Mouse (Mus musculus) thymus, adult 2 months (tissue): ENCODE measurements around the gene Tnxb. TPM values are rescaled to one million over a fixed set of nuclear protein-coding genes. Genes with fewer than 3 reads are reported as not detected.

ENCODE experiments used
- DNase-seq: peaks from one replicate; pipeline ENCODE4 v3.0.0; 2021
- H3K27ac ChIP-seq: fragments of 200-500 bp; 2 replicates; pipeline ENCODE4 v1.5.1; 2012; ENCODE audit warnings: low read length, control low read depth; ENCODE audit not compliant: control insufficient read depth, insufficient read depth
- H3K27me3 ChIP-seq: fragments of 200-500 bp; 2 replicates; pipeline ENCODE4 v1.6.1; 2012; ENCODE audit warnings: mild to moderate bottlenecking, low read length, moderate library complexity, mixed read lengths; ENCODE audit not compliant: control insufficient read depth, insufficient read depth
- H3K36me3 ChIP-seq: fragments of 200-500 bp; 2 replicates; pipeline ENCODE4 v1.6.1; 2012; ENCODE audit warnings: mild to moderate bottlenecking, low read length, moderate library complexity; ENCODE audit not compliant: control insufficient read depth, insufficient read depth
- H3K4me1 ChIP-seq: fragments of 200-500 bp; replicated peaks from 2 replicates; pipeline ENCODE4 v1.6.1; 2012; ENCODE audit warnings: low read length; ENCODE audit not compliant: control insufficient read depth, insufficient read depth
- H3K4me3 ChIP-seq: fragments of 200-500 bp; 2 replicates; pipeline ENCODE4 v1.5.1; 2012; ENCODE audit warnings: mild to moderate bottlenecking, low read length, control low read depth, moderate library complexity; ENCODE audit not compliant: control insufficient read depth, insufficient read depth
- CTCF ChIP-seq: fragments of 200-500 bp; IDR thresholded peaks from 2 replicates; pipeline ENCODE4 v1.5.1; 2012; ENCODE audit warnings: mild to moderate bottlenecking, control low read depth, low read length, moderate library complexity, borderline replicate concordance; ENCODE audit not compliant: control insufficient read depth, poor library complexity, insufficient read depth; ENCODE audit errors: extremely low read depth
- POLR2A ChIP-seq: fragments of 200-500 bp; IDR thresholded peaks from 2 replicates; pipeline ENCODE4 v1.6.1; 2012; ENCODE audit warnings: mild to moderate bottlenecking, low read length, control low read depth, moderate library complexity; ENCODE audit not compliant: control insufficient read depth, poor library complexity, insufficient read depth; ENCODE audit errors: extremely low read depth
- WGBS: fragments of 180-500 bp; shearing (Covaris S2); methylation state at CpG from one replicate; pipeline ENCODE4 v1.1.7; 2018; 5-methylcytosine and 5-hydroxymethylcytosine counted together
- polyA plus RNA-seq: library from polyadenylated mRNA; depleted of rRNA; stranded (reverse); fragments of >200 nt; gene quantifications from 2 replicates; pipeline ENCODE4 v1.2.3, GENCODE M21; 2012

Tnxb gene
- polyA plus RNA-seq, 1 experiment: 5.7 TPM

- Histone ChIP-seq H3K27me3 (peaks cover 4% of the 10 kb centered on the region; the same call in 1 of the 2 replicates), H3K36me3 (no peaks in the 10 kb centered on the region), H3K4me1 (no peaks in the 10 kb centered on the region), H3K27ac (no peak overlapping the region), H3K4me3 (no peak overlapping the region)
- 86% methylated on average over 3 of the region's 3 CpGs for WGBS
- TF ChIP-seq CTCF: no peak
- no peak for TF ChIP-seq POLR2A
- DNase-seq: no peak
Measured at GRCm38 (mm10) chr17:34658591-34658990, 11.7 kb upstream of the Tnxb start.

- TF ChIP-seq CTCF: no peak
- TF ChIP-seq POLR2A: no peak
- 45% methylated on average over 12 of the region's 12 CpGs for WGBS
- H3K27ac ChIP-seq: no peak overlapping the region
- no peak for DNase-seq
- H3K4me1 ChIP-seq: no peaks in the 10 kb centered on the region
- H3K4me3 ChIP-seq: no peak overlapping the region
- no peaks in the 10 kb centered on the region for H3K36me3 ChIP-seq
- peaks cover 4% of the 10 kb centered on the region; the same call in 1 of the 2 replicates for H3K27me3 ChIP-seq
Measured at GRCm38 (mm10) chr17:34659181-34659896, 11.0 kb upstream of the Tnxb start.

GRCm38 (mm10) chr17:34659897-34660214, 10.5 kb upstream of the Tnxb start:
- WGBS: 63% methylated on average over 3 of the region's 3 CpGs
- no peak for DNase-seq
- Histone ChIP-seq H3K27ac (no peak overlapping the region), H3K4me1 (no peaks in the 10 kb centered on the region), H3K4me3 (no peak overlapping the region), H3K27me3 (peaks cover 4% of the 10 kb centered on the region; the same call in 1 of the 2 replicates), H3K36me3 (no peaks in the 10 kb centered on the region)
- TF ChIP-seq POLR2A: no peak
- no peak for TF ChIP-seq CTCF

GRCm38 (mm10) chr17:34660259-34660820, 10.0 kb upstream of the Tnxb start:
- Histone ChIP-seq H3K27me3 (peaks cover 4% of the 10 kb centered on the region; the same call in 1 of the 2 replicates), H3K4me1 (no peaks in the 10 kb centered on the region), H3K36me3 (no peaks in the 10 kb centered on the region), H3K27ac (no peak overlapping the region), H3K4me3 (no peak overlapping the region)
- 37% methylated on average over 11 of the region's 11 CpGs for WGBS
- TF ChIP-seq CTCF (no peak), POLR2A (no peak)
- DNase-seq: no peak

GRCm38 (mm10) chr17:34661121-34661591, 9.2 kb upstream of the Tnxb start:
- Histone ChIP-seq H3K36me3 (no peaks in the 10 kb centered on the region), H3K4me3 (no peak overlapping the region), H3K4me1 (no peaks in the 10 kb centered on the region), H3K27ac (no peak overlapping the region), H3K27me3 (peaks cover 4% of the 10 kb centered on the region; the same call in 1 of the 2 replicates)
- WGBS: 11% methylated on average over 19 of the region's 19 CpGs
- DNase-seq: no peak
- TF ChIP-seq POLR2A: no peak
- TF ChIP-seq CTCF: no peak

GRCm38 (mm10) chr17:34662468-34662867, 7.9 kb upstream of the Tnxb start:
- 84% methylated on average over 1 of the region's 1 CpGs for WGBS
- no peak for TF ChIP-seq POLR2A
- TF ChIP-seq CTCF: no peak
- Histone ChIP-seq H3K36me3 (no peaks in the 10 kb centered on the region), H3K4me3 (no peak overlapping the region), H3K4me1 (no peaks in the 10 kb centered on the region), H3K27me3 (peaks cover 4% of the 10 kb centered on the region; the same call in 1 of the 2 replicates), H3K27ac (no peak overlapping the region)
- DNase-seq: no peak

GRCm38 (mm10) chr17:34662978-34663377, 7.4 kb upstream of the Tnxb start:
- Histone ChIP-seq H3K36me3 (no peaks in the 10 kb centered on the region), H3K4me3 (no peak overlapping the region), H3K27me3 (peaks cover 4% of the 10 kb centered on the region; the same call in 1 of the 2 replicates), H3K4me1 (no peaks in the 10 kb centered on the region), H3K27ac (no peak overlapping the region)
- WGBS: 87% methylated on average over 8 of the region's 8 CpGs
- DNase-seq: no peak
- no peak for TF ChIP-seq CTCF
- TF ChIP-seq POLR2A: no peak
